Mouse (Mus musculus) CH12.LX (cell line): ENCODE measurements around the gene Abcc3.

Source experiments
- CTCF ChIP-seq, 2 experiments: IDR thresholded peaks in 1 of 2; conservative IDR thresholded peaks in 1 of 2; 2 replicates each; pipeline ENCODE4 v1.5.1; 2011 to 2012; ENCODE audit warnings: low read depth in 2 of 2, low read length in 2 of 2, improper control_type of control experiment in 1 of 2, inconsistent platforms in 1 of 2, mild to moderate bottlenecking in 1 of 2, moderate library complexity in 1 of 2
- GABPA ChIP-seq: IDR thresholded peaks from 2 replicates; pipeline ENCODE4 v1.6.1; 2012; ENCODE audit warnings: low read depth, low read length, improper control_type of control experiment, inconsistent platforms; ENCODE audit not compliant: insufficient replicate concordance
- POLR2A ChIP-seq: IDR thresholded peaks from 2 replicates; pipeline ENCODE4 v1.6.1; 2011; ENCODE audit warnings: low read depth, mild to moderate bottlenecking, improper control_type of control experiment, low read length
- SIN3A ChIP-seq: IDR thresholded peaks from 2 replicates; pipeline ENCODE4 v1.6.1; 2012; ENCODE audit warnings: low read length, improper control_type of control experiment, inconsistent platforms
- SMC3 ChIP-seq: IDR thresholded peaks from 2 replicates; pipeline ENCODE4 v1.6.1; 2011; ENCODE audit warnings: low read depth, low read length, improper control_type of control experiment
- ZMIZ1 ChIP-seq: IDR thresholded peaks from 2 replicates; pipeline ENCODE4 v1.6.1; 2012; ENCODE audit warnings: low read depth, mild to moderate bottlenecking, inconsistent platforms, low read length, improper control_type of control experiment

GRCm38 (mm10) chr11:94317515-94317914 is 75.3 kb downstream of the Abcc3 start:
- no peak for TF ChIP-seq POLR2A
- TF ChIP-seq SIN3A = no peak; the same call in 1 of the 2 replicates
- TF ChIP-seq SMC3 = no peak
- no peak for TF ChIP-seq GABPA
- no peak for TF ChIP-seq ZMIZ1
- no peak for TF ChIP-seq CTCF (conservative IDR thresholded peaks at IDR 0.05 in 1 of 2, IDR thresholded peaks at IDR 0.05 in 1 of 2; ENCODE audit: low read depth in 2 of 2, low read length in 2 of 2)
